Mouse (Mus musculus) brain, embryonic 14.5 days (tissue): ENCODE measurements around the gene Gsg1l. TPM values are rescaled to one million over a fixed set of nuclear protein-coding genes. Genes with fewer than 3 reads are reported as not detected.

Experiments
- DNase-seq: peaks from one replicate; pipeline ENCODE4 v3.0.0-alpha.2; 2011; ENCODE audit warnings: low read depth
- CTCF ChIP-seq: fragments of 200-500 bp; IDR thresholded peaks from 2 replicates; pipeline ENCODE4 v1.5.1; 2012; ENCODE audit warnings: inconsistent platforms, mild to moderate bottlenecking, moderate library complexity, borderline replicate concordance; ENCODE audit not compliant: insufficient read depth, insufficient read length; ENCODE audit errors: extremely low read depth
- POLR2A ChIP-seq: fragments of 200-500 bp; IDR thresholded peaks from 2 replicates; pipeline ENCODE4 v1.6.1; 2012; ENCODE audit warnings: mild to moderate bottlenecking, inconsistent platforms, borderline replicate concordance; ENCODE audit not compliant: poor library complexity, insufficient read depth, insufficient read length, severe bottlenecking; ENCODE audit errors: extremely low read depth
- polyA plus RNA-seq: library from polyadenylated mRNA; depleted of rRNA; stranded (reverse); fragments of >200 nt; gene quantifications from 2 replicates; pipeline ENCODE4 v1.2.3, GENCODE M21; 2012

The Gsg1l gene
- polyA plus RNA-seq, 1 experiment: 26.6 TPM

- no peak for TF ChIP-seq CTCF
- TF ChIP-seq POLR2A: no peak
- no peak for DNase-seq
Measured at GRCm38 (mm10) chr7:126075058-126075457, 7.2 kb downstream of the Gsg1l start.

GRCm38 (mm10) chr7:126070321-126070720 is 11.9 kb downstream of the Gsg1l start:
- DNase-seq: no peak
- TF ChIP-seq POLR2A: no peak
- 0 out of 2 replicates have a peak, but pooled peaks have one; percentile 9 for TF ChIP-seq CTCF

GRCm38 (mm10) chr7:126066777-126067176 is 15.4 kb downstream of the Gsg1l start:
- peak; percentile 84 for DNase-seq

GRCm38 (mm10) chr7:126065243-126065876 is 16.9 kb downstream of the Gsg1l start:
- DNase-seq: no peak

More at GRCm38 (mm10) chr7:126066777-126067176, 15.4 kb downstream of the Gsg1l start:
- TF ChIP-seq CTCF (no peak), POLR2A (no peak)

GRCm38 (mm10) chr7:126062228-126062627 is 20.0 kb downstream of the Gsg1l start:
- DNase-seq: peak; percentile 72
- TF ChIP-seq POLR2A: no peak
- no peak for TF ChIP-seq CTCF

More at GRCm38 (mm10) chr7:126065243-126065876, 16.9 kb downstream of the Gsg1l start:
- no peak for TF ChIP-seq POLR2A
- no peak for TF ChIP-seq CTCF

GRCm38 (mm10) chr7:126058918-126059317 is 23.3 kb downstream of the Gsg1l start:
- peak; percentile 60 for DNase-seq
- TF ChIP-seq CTCF: no peak

- no peak for DNase-seq
- no peak for TF ChIP-seq POLR2A
Measured at GRCm38 (mm10) chr7:126057332-126057914, 24.8 kb downstream of the Gsg1l start.

- TF ChIP-seq POLR2A (no peak), CTCF (no peak)
Measured at GRCm38 (mm10) chr7:126054574-126054973, 27.6 kb downstream of the Gsg1l start.

GRCm38 (mm10) chr7:126053618-126054017 is 28.6 kb downstream of the Gsg1l start:
- peak; percentile 64 for DNase-seq

More at GRCm38 (mm10) chr7:126054574-126054973, 27.6 kb downstream of the Gsg1l start:
- peak; percentile 80 for DNase-seq

GRCm38 (mm10) chr7:126051910-126052309 is 30.3 kb downstream of the Gsg1l start:
- DNase-seq: peak; percentile 26
- TF ChIP-seq POLR2A (no peak), CTCF (no peak)

More at GRCm38 (mm10) chr7:126053618-126054017, 28.6 kb downstream of the Gsg1l start:
- no peak for TF ChIP-seq POLR2A

GRCm38 (mm10) chr7:126045077-126045476 is 37.1 kb downstream of the Gsg1l start:
- DNase-seq: no peak
- no peak for TF ChIP-seq CTCF
- no peak for TF ChIP-seq POLR2A

- TF ChIP-seq POLR2A: no peak
- TF ChIP-seq CTCF: peak; percentile 27; the same call in 1 of the 2 replicates
- DNase-seq: no peak
Measured at GRCm38 (mm10) chr7:126042306-126042705, 39.9 kb downstream of the Gsg1l start.

GRCm38 (mm10) chr7:126040794-126041526 is 41.3 kb downstream of the Gsg1l start:
- no peak for TF ChIP-seq CTCF
- no peak for TF ChIP-seq POLR2A
- DNase-seq: peak; percentile 92
